14 mouse cellular contexts compared by ENCODE assay signal in genomic region chr10:10343930-10344329, GRCm38 (mm10).
"Had no signal": no experiment of that assay in that cellular context is flagged by ENCODE, and none has a peak within 500 bp of the region (broad histone marks: within the 10 kb centered on the region; RNA-seq: fewer than 3 reads in every experiment).

No protein-coding gene starts in this region.

- H3K27ac ChIP-seq: intestine, embryonic 15.5 days; limb, embryonic 13.5 days; liver, embryonic 14.5 days; midbrain, embryonic 10.5 days; neural tube, embryonic 15.5 days had no signal

- H3K27me3 ChIP-seq: intestine, embryonic 15.5 days; limb, embryonic 13.5 days; neural tube, embryonic 15.5 days had no signal

- H3K36me3 ChIP-seq: intestine, embryonic 15.5 days; limb, embryonic 13.5 days; midbrain, embryonic 10.5 days; neural tube, embryonic 15.5 days had no signal

- H3K4me3 ChIP-seq: intestine, embryonic 15.5 days; limb, embryonic 13.5 days; midbrain, embryonic 10.5 days; myocyte; neural tube, embryonic 15.5 days had no signal

- DNase-seq: left cerebral cortex, postnatal 4 days; lung, adult 18-20 months; midbrain, embryonic 14.5 days; retina, postnatal 1 day; right cerebral cortex, postnatal 4 days; spleen, adult 18-20 months; thymus, adult 18-20 months; thymus, postnatal 14 days had no signal

- H3K4me1 ChIP-seq: intestine, embryonic 15.5 days; limb, embryonic 13.5 days; midbrain, embryonic 10.5 days; neural tube, embryonic 15.5 days had no signal
